Mouse (Mus musculus) liver, adult 2 months (tissue): ENCODE measurements at regions not wholly inside any gene's neighbourhood (a gene's known extent, or its start where the extent isn't known, plus 50 kb on each side); places are given as distances from the start of the nearest gene placed in this dataset.

Source experiments
- CTCF ChIP-seq: fragments of 200-500 bp; IDR thresholded peaks from 2 replicates; pipeline ENCODE4 v1.5.1; 2011; ENCODE audit warnings: low read depth, low read length, control low read depth
- POLR2A ChIP-seq: fragments of 200-500 bp; IDR thresholded peaks from 2 replicates; pipeline ENCODE4 v1.6.1; 2011; ENCODE audit warnings: low read length, control low read depth; ENCODE audit not compliant: insufficient read depth; ENCODE audit errors: extremely low read depth

- TF ChIP-seq POLR2A (no peak), CTCF (no peak)
Observed at GRCm38 (mm10) chr13:99742507-99742906, 158.4 kb downstream of the Cartpt start.
